Mouse (Mus musculus): ENCODE measurements around the gene Plcxd2.

Gene Plcxd2

DNA sequence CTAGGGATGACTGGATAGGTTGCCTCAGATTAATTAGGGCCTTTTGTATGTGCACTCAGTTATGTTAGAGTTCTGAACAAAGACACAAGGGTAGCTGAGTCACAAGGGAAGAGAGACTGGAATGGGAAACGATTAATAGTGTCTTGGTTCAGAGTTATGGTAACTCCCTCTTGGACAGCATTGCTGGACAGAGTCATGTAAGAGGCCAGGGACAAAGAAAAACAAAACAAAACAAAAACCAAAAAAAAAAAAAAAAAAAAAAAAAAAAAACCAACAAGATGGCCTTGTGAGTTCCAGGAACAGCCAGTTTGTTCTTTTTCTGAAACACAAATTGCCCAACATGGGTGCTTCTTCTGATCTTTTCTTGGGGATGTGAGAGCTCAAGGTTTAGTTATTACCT is 23.8 kb downstream of the Plcxd2 start:
- no peak for DNase-seq (ENCODE audit: low spot score in 2 of 2)

- no peak for DNase-seq (ENCODE audit: low spot score in 2 of 2)
These were observed 25.1 kb downstream of the Plcxd2 start for GRCm38 (mm10) chr16:45984610-45985606.

DNA sequence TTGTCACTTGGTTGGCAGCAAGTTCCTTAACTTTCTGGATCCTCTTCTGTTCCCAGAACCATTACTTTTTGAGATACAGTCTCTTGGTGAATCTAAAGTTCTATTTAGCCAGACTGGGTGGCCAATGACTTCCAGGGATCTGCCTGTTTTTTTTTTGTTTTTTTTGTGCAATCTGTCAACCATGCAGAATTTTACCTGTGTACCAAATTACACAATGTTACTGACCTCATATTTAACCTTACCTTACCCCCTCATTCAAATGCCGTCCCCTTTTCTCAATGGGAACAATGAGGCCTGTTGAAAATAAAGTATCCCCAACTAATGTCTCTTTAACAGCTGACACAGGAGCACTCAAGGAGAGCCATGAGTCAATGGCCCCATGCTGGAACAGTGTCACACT is 33.8 kb downstream of the Plcxd2 start:
- no peak for DNase-seq (ENCODE audit: low spot score in 2 of 2)

GRCm38 (mm10) chr16:45973959-45974686 is 35.9 kb downstream of the Plcxd2 start:
- no peak for DNase-seq (ENCODE audit: low spot score in 2 of 2)

- no peak for DNase-seq (ENCODE audit: low spot score in 2 of 2)
These were observed 39.8 kb downstream of the Plcxd2 start for GRCm38 (mm10) chr16:45970187-45970586.

GRCm38 (mm10) chr16:45968716-45969115 is 41.3 kb downstream of the Plcxd2 start:
- no peak for DNase-seq (ENCODE audit: low spot score in 2 of 2)

DNA sequence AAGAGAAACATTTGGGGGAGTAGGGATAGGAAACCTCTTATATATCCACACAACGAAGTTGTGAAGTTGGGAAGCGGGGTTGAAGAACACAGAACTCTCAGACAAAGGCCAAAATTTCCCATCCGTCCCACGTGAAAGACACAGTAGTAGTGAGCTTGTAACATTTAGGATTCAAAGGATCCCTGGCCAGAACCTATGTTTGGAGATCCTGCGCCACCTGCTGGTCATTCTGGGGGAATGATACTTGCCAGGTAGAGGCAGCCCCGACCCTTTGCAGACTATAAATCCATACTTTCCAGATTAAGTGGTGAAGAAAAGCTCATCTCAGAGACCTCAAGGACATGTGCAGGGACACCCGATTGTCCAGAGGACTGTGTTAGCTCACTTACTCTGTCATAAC is 42.5 kb downstream of the Plcxd2 start:
- peak; percentile 70 to 77 for DNase-seq (ENCODE audit: low spot score in 2 of 2)

DNA sequence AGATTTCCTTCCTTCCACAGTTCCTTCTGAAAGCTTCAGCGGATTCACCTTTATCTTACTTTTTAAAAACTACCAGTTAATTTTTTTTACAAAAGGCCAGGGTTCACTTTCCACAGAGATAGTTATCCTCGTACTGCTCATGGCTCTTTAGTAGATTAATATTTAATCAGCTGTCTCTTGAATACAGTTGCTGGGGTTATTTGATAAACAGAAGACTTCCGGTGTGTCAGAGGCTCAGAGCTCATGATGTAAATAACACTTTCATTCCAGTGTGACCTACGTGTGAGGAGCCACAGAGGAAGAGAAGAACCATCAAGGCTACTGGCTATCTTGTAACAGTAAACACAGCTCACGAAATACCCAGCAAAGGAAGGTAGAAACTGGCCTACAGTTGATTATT is 43.4 kb downstream of the Plcxd2 start:
- DNase-seq (ENCODE audit: low spot score in 2 of 2): no peak

- no peak for DNase-seq (ENCODE audit: low spot score in 2 of 2)
These were observed 45.2 kb downstream of the Plcxd2 start for GRCm38 (mm10) chr16:45964777-45965176.

DNA sequence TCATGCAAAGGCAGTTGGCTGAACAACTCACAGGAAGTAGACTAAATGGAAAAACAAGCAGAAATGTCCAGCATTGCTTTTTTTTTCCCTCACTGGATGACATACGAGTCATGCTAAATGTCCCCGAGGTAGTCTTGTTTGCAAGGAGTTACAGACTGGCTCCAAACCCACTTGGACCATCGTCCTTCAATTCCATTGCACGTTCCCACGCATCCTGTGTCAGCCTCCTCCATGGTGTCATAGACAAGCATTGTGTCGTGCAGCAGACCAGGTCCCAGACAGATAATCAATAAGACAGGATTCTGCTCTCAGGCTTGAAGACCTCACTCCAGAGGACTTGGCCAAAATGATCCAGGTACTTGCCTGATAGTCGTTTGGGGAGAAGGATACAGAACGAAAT is 46.2 kb downstream of the Plcxd2 start:
- DNase-seq (ENCODE audit: low spot score in 2 of 2): no peak

- no peak for DNase-seq (ENCODE audit: low spot score in 2 of 2)
These were observed 46.9 kb downstream of the Plcxd2 start for GRCm38 (mm10) chr16:45963088-45963487.

DNA sequence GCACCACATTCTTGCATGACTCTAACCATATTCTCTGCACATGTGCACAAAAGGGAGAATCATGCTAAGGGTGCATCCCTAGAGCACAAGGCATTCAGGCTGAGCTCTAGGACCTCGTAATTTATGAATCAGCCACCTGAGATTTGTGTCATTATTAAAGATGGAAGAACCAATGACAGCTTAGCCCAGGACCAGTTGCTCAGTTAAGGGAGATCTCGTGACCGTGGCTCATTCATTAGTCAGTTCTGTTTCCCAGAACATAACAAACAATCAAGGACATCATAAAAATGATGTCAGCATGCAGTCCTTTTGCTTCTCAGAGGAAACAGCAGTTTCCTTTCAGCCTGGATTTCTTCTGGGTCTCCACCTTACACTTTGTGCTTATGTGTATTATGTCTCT is 49.0 kb downstream of the Plcxd2 start:
- no peak for DNase-seq (ENCODE audit: low spot score in 2 of 2)

DNA sequence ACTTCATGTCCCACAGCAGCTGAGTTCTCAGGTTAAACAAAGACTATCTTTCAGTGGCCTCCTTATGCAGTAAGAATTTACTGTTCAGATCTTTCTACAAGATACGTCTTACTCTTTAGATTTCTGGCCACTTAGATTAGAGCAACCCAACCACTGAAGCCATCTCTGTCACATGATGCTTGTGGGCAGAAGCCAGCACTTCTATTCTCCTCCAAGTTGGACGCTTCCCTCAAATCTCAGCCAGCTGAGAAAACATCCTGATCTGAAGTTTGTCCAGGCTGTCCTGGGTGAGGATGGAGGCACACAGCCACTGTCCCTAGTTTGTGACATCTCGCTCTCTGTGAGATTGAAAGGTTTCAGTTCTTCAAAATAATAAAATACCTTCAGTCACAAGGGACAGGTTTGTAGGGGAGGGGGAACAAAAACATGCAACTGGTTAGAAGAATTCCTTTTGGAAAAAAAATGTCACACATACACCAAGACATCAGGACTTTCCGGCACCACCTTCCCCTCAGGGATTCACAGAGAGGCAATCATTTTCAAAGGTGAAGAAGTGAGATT is 53.5 kb downstream of the Plcxd2 start:
- no peak for DNase-seq (ENCODE audit: low spot score in 2 of 2)

GRCm38 (mm10) chr16:45953394-45953793 is 56.6 kb downstream of the Plcxd2 start, which contains the start of gene Phldb2:
Gene Phldb2 (minus strand): TSS chr16:45953598.
- no peak for DNase-seq (ENCODE audit: low spot score in 2 of 2)

- DNase-seq (ENCODE audit: low spot score in 2 of 2): no peak
These were observed 57.5 kb downstream of the Plcxd2 start for GRCm38 (mm10) chr16:45952501-45952900.

- no peak for DNase-seq (ENCODE audit: low spot score in 2 of 2)
These were observed 58.0 kb downstream of the Plcxd2 start for GRCm38 (mm10) chr16:45952035-45952434.

DNA sequence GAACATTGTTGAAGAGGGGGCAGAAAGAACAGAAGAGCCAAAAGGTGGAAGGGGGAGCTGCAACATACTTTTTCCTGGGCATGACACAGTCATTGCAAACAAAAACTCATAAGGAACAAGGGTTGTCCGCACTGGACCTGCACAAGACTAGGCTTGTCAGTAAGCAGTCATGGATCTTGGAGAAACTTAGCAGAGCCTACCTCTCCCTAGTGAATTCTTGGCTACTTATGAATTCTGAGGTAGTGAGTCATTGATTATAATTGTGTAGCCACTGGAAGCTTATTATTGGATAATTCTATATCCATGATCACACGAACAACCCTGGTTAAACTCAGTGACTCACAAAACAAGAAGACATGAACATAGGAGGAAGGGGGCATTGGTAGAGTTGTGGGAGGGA is 63.7 kb downstream of the Plcxd2 start:
- DNase-seq (ENCODE audit: low spot score in 2 of 2): no peak

GRCm38 (mm10) chr16:45945649-45946048 is 64.4 kb downstream of the Plcxd2 start:
- no peak for DNase-seq (ENCODE audit: low spot score in 2 of 2)

DNA sequence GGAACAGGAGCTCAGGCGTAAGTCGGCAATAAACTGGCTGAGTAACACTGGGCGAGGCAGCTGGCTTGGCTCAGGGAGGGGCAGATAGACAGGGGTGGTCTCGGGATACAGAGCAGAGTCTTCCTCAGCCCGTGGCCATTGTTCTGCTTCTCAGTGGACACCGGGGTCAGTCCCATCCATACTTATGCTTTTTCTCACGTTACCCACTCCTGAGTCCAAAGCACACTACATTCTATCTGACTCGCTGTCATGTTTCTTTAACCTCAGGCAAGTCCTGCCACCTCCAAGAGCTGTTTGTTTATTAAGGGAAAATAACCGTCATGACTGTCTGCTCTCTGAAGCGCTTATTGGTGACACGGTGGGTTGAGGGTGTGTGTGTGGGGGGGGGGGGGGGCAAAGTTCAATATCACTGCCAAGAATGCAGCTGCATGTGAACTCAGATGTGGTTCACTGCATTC is 64.8 kb downstream of the Plcxd2 start:
- no peak for DNase-seq (ENCODE audit: low spot score in 2 of 2)

DNA sequence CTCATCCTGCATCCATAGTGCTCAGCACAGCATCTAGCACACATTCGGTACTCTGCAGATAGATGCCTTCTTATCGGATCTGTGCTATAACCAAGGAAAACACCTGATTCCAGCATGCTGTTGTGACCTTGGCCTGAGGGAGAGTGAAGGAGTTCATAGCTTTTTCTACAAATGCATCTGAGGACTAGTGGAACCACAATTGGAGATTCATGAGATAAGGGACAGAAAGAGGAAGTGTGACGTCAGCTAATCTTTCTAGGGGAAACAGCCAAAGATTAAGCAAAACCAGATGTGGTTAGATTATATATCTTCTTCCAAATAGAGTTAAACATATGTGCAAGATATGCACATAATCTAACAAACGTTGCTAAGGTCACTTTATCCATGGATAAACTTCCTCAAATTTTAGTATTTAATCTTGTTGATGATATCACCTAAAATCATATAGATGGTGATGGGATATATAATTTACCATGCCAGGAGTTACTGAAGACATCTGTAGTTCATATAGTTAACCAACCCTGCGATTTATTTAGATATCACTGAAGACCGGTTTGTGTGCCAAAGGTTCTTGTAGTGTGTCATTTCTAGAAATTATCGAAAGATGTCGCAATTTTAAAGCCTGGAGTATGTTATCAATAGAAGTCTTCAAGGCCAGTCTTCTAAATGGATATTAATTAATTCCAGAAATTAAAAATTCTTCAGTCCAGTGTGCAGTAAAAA is 67.7 kb downstream of the Plcxd2 start:
- no peak for DNase-seq (ENCODE audit: low spot score in 2 of 2)

DNA sequence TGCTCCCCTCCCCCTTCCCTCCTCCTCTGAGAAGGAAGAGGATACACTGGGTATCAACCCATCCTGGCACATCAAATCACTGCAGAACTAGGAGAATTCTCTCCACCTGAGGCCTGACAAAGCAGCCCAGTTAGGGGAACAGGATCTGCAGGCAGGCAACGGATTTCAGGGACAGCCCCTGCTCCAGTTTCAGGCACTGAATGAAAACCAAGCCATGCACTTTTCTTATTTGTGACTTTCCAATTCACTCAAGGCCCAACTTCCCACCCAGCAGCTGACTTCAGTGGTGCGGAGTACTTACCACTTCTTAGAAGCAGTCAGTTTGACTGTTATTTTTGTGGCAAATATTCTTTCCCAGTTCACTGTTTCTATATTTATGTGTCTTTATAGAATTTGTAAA is 69.3 kb downstream of the Plcxd2 start:
- no peak for DNase-seq (ENCODE audit: low spot score in 2 of 2)

- DNase-seq (ENCODE audit: low spot score in 2 of 2): no peak
These were observed 70.6 kb downstream of the Plcxd2 start for GRCm38 (mm10) chr16:45939436-45939835.
